Mouse (Mus musculus): Measurements from ENCODE around the gene Pigs.

Gene Pigs

DNA sequence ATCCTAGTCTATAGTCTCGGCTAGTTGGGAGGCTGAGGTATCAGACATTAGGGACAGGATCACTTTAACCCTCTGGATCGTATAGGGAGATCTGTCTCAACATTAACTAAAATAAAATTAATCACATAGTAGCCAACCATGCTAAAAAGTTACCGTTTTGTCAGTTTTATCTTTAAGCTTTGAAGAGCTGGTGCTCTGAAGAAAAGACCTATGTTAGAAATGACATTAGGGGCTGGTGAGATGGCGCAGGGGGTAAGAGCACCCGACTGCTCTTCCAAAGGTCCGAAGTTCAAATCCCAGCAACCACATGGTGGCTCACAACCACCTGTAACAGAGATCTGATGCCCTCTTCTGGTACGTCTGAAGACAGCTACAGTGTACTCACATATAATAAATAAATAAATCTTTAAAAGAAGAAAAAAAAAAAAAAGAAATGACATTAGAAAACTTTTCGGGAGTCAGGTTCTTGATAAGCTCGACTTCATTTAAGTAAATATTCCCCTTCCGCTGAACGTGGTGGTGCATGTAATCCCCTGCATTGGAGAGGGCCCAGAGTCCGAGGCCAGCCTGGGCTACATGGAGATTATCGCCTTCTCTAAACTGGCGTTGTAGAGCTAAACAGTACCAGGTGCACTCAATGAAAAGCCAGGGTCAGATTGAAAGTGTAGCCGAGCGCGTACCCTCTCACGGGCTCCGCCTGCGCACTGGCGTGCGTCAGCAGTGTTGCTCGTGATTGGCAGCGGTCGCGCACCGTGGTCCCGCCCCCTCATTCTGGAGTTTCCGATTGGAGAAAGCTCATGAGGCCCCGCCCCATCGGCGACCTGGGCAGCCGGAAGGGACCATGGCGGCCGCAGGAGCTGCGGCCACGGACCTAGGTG lies at the start of gene Pigs:
Gene Pigs, plus strand, starts transcription at position 782 of the 878 bp plus-strand sequence.
- peak; percentile 98 for DNase-seq

DNA sequence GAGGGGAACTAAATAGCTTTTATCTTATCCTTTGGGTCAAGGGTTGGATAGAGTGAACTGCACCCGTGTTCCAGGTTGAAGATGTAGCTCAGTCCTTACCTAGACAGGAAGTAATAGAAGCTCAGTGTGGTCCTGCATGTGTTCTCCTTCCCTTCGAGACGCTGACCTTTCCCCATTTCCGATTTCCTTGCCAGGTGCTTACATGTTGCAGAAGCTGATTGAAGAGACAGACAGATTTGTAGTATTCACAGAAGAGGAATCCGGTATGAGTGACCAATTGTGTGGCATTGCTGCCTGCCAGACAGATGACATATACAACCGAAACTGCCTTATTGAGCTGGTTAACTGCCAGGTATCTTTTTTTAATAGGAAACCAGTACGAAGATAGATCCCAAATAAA lies 49.4 kb upstream of the Pigs start:
- no peak for DNase-seq

DNA sequence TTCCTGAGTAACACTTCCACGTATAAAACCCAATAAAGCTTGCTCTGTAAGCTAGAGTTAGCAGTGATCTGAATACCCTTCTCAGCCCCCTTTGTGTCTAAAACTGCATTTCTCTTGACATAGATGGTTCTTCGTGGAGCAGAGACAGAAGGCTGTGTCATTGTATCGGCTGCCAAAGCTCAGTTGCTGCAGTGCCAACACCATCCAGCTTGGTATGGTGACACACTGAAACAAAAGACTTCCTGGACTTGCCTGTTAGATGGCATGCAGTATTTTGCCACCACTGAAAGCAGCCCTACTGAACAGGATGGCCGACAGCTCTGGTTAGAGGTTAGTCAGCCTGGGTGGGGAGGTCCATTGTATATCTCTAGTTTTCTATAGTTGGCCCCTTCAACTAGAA lies 48.6 kb upstream of the Pigs start:
- no peak for DNase-seq

DNA sequence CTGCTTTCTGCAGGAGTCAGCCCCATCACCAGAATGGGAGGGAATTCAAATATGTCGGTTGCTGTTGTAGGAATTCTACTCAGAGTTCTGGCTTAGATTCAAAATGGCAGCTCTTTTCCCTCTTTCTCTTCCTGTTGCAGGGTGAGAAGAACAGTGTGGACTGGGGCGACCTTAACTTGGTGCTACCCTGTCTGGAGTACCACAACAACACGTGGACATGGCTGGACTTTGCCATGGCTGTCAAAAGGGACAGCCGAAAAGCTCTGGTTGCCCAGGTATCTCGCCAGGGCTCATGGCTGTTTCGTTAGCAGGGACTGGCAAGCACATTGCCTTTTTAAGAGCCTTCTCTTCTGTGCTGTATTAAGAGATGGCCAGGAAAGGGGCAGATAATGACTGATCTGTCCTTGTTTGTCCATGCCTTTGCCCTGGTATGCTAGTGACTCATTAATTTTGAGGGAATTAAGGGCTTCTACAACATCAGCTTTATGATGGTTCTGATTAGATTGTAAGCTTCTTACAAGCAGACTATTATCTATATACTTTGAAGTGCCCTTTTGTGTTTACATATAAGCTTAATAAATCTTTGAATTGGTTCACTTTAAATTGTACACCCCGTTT lies 39.0 kb upstream of the Pigs start:
- DNase-seq = no peak

DNA sequence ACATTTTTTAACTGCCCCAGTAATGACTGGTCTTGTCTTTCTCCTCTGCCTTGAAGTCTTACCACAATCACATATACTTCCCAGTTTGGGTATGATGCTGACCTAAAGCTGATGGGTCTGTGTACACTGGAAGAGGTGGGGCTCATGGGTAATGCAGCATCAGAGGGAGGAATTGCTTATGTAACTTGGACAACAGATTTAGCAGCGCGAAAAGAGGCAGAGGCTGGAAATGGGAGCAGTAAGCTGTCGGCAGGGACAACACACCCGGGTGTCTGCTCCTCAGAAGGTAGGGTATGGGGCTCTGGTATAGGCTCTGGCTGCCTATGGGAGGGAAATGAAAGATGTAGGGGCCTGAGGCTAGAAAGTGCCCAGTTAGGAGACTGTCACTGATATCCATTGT lies 37.6 kb upstream of the Pigs start, which contains the start of gene BC030499:
Gene BC030499, plus strand, starts transcription at position 188 of the 400 bp plus-strand sequence.
- no peak for DNase-seq

DNA sequence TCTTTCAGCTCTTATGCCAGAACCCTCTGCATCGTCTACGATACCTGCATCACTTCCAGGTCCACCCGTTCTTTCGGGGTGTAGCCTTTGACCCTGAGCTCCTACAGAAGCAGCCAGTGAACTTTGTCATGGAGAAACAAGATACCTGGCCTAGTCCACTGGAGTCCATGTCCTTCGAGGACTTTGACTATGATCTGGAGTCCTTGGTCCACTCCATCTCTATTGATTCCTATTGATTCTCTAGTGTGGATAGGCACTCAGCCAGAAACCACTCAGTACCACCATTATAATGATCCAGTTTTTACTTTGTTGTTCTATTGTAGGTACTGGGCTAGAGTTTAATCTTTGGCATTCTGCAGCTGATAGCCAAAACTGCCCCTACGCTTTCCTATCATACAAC lies 33.6 kb upstream of the Pigs start:
- no peak for DNase-seq

DNA sequence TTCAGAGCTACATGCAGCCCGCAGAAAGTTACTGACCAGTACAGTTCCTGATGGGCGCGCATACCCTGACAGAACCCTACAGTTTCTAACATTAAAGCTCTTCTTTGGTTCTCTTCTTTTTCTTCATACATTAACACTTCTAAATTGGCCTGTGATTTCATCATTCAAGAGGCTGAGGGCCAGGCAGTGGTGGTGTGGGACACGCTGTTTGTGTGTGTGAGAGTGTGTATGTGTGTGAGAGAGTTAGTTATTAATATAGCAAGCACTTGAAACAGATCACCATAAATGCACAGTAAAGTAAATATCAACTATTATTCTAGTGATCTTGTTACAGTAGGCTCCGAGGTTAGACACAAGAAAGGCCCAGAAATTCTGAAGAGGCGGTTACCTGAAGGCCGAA lies 27.3 kb upstream of the Pigs start:
- DNase-seq = no peak

DNA sequence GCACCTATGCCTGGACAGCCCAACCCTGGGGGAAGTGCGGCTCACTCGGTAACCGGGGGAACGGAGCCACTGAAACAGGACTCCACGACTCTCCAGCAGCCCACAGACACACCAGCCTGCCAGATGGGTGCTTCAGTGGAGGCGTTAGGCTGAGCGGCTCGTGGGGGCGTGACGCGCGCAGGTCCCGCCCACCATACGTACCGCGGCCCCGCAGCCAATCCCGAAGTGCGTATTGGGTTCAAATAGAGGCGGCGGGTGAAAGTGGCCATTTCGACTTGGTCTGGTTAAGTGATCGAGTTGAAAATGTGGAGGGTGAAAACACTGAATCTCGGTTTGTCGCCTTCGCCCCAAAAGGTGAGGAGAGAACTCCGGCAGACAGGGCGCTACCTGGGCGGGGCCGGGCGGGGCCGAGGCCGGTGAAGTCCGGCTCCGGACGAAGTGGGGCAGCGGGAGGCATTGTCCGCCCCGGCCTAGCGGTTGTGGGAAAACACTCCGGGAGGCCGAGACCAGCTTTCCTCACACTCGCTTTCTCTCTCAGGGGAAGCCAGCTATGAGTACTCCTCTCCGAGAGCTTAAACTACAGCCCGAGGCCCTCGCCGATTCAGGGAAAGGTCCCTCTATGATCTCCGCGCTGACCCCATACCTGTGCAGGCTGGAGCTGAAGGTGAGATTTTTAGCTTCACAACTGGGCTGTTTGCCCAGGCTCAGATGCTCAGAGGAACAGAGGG lies 26.7 kb upstream of the Pigs start, which contains the start of gene Spag5:
Gene Spag5, plus strand, starts transcription at position 173 of the 728 bp plus-strand sequence.
- DNase-seq = peak; percentile 93

DNA sequence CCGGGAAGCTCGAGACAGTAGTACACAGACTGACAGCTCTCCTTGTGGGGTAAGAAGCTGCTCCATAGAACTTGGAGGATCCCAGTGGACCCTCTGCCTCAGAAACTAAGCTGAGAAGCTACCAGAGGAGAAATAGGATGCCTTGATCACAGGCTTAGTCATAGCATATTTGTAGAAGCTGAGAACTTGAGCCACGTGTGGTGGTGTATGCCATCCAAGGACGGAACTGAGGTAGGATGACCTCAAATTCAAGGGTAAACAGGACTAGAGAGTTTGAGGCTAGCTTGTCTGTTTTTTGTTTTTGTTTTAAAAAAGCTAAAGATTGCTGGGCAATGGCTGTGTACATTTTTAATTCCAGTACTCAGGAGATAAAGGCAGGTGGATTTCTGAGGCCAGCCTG lies 22.9 kb upstream of the Pigs start:
- DNase-seq = no peak

DNA sequence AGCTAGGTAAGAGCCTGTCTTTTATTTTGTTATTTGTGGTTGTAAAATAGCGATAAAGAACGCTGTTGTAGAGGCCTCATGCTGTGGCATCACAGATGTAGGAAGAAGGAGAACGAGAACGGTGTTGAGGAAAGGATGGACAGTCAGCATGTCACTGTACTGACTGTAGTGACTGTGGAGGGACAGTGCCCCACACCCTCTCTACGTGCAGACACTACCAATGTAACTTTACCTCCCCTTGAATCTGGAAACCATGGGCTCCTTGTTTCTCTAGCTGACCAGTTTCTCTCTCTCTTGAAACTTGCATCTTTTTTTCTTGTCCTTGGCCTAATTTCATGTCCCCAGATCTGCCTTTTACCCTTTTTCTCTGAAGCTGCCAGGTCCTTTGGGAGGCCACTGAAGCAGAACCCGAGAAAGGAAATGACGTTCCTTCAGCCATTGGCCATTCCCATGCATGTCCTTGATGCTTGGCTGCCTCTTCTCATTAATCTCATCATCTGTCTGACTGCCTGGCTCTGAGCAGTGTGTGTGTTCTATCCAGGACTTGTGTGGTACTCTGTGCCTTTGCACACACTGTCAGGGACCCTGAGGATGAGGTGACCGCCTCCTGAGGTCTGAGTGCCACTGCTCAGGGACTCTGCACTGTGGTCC lies 17.2 kb upstream of the Pigs start:
- DNase-seq = no peak

DNA sequence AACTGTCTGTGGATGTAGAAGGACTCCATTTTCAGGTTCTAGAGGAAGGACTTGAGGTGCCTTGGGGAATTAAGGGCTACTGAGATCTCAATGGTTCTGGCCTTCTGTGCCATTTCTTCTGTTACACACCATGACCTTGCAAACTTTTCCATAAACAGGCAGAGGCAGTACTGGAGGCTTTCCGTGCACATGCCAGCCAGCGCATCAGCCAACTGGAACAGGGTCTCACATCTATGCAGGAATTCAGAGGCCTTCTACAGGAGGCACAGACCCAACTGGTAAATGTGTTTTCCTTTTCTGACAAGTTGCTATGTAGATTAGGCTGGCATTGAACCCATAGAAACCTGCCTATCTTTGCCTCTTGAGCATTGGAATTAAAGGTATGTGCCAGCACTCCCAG lies 14.6 kb upstream of the Pigs start:
- DNase-seq = no peak

DNA sequence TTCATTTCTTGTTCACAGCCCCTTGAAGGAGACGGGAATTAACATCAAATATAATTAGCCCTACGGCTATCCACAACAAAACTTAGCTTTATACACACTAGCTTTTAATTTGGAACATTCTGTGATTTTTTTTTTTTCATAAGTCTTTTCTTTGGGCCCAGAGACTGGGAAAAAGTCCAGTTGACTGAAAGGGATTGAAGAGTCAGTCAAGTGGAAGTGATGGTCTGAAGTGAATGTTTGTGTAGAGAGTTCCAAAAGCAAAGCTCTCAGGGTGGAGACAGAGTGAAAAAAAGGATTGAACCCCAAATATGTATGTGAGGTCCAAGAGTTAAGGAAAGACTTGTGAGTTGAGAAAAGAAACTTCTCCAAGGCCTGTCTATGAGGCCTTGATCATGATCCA lies 9.8 kb upstream of the Pigs start:
- no peak for DNase-seq

DNA sequence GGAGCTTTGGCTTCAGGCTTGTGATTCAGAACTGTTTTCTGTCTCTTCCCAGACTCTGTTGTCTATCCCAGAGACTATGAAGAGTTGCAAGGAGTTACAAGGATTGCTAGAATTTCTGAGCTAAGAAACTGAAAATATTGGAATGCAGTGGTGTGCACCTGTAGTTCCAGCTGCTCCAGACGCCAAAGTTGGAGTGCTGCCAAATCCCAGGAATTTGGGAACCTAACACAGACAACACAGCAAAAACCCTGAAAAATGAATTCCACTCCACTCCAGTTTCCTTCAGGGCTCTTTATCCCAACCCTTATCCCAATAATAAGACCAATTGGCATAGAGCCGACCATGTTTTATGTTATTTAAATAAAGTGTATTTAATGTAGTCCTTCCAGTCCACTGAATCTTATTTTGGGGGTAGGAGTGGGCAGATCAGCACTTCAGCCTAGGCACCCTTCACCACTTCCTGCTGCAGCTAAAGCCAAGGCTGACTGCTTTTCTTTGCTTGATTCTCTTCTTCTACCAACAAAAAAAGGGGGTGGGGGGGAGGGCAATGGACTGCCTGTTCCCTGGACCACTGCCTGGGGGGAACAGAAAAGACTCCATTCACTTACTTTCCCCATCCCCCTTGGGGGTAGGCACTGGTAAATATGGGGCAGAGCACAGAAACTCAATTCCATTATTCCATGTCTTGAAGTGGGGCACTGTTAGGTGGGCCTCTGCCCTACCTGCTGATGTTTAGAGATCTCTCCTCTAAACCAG lies 6.0 kb upstream of the Pigs start:
- DNase-seq = no peak

DNA sequence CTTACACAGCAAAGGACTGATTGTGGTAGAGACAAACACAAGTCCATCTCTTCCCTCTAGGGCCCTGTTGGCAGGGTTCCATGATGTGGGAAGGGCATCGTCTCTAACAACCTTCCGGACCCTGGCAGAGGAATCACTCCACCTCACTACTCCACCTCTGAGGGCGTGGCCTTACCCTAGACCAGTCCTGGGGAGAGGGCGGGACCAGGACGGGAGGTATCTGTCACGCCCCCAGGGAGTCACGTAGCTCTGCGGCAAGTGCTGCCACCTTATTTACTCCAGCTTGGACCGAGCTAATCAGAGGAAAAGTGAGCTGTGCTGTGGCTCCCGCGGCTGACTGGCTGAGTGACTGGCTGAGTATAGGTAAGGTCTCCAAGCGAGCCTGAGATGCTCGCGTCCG lies 5.4 kb upstream of the Pigs start, which contains the start of gene Aldoc:
Gene Aldoc, plus strand, starts transcription at position 109 of the 400 bp plus-strand sequence.
- DNase-seq = peak; percentile 91

DNA sequence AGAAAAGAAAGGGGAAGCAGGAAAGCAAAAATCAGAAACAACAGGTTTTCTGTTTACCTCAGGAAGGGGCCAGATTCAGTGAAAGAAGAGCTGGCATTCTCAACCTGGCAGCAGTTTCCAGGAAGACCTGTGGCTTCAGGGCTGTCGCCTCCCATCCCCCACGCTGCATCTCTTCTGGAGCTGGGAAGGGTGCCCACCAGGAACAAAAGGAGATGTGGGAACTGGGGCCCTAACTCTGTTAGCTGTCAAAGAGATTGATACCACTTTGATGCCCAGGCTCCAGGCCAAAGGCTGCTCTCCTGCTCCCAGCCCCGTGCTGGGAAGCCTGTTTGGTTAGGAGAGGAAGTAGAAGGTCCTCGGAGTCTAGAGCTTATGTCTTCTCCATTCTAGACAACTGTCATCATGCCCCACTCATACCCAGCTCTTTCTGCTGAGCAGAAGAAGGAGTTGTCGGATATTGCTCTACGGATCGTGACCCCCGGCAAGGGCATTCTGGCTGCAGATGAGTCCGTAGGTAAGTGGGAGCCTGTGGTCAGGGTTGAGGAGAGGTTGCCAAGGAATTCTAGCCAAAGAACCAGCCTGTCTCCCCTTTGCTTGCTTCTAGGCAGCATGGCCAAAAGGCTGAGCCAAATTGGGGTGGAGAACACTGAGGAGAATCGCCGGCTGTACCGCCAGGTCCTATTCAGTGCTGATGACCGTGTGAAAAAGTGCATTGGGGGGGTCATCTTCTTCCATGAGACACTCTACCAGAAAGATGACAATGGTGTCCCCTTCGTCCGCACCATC lies 4.0 kb upstream of the Pigs start:
- no peak for DNase-seq

DNA sequence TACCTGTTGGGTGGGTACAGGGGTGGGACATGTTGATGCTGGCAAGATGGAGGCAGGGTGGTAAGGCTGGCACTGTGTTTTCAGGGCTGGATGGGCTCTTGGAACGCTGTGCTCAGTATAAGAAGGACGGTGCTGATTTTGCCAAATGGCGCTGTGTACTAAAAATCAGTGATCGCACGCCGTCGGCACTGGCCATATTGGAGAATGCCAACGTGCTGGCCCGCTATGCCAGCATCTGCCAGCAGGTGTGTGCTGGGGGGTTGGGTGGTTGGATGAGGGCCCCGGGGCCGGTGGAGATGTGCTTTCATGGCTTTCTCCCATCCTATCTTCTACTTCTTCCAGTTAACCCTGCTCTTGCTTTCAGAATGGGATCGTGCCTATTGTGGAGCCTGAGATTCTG lies 3.2 kb upstream of the Pigs start:
- DNase-seq = no peak

DNA sequence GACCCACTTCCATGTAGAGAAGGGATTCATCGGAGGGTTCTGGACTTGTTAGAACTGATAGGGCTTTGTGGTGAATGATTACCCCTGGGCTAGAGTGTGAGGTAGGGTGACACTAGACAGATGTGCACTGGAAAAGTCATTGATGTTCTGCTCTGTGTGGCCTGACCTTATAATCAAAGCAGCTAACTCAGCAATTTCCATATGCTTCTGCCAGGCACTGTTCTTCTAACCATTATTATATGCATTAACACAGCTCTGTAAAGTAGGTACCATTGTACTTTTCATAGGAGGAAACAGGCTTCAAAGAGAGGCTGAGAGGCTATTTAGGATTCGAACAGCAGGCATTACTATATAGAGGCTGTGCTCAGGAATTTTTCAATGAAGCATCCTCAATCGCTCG lies 1.0 kb upstream of the Pigs start:
- no peak for DNase-seq

DNA sequence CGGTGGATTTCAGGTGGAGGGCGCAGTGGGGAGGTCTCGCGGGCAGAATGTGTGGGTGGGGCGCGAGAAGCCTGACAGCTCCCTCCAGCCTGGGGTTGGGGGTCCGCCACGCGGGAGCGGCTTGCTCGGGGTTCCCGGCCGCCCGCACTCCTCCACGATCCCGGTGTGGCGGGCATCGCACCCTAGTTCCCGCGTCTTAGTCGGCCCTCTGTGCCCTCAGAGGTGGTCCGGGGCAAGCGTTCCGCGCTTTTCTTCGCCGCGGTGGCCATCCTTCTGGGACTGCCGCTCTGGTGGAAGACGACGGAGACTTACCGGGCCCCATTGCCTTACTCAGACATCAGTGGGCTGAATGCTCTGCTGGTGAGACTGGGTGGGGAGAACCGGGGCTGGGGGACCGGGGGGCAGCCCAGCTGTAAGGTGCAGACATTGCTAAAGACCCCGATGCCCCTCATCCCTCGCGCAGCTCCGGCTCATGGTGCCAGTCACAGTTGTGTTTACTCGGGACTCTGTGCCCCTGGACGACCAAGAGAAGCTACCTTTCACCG lies 369 bp downstream of the Pigs start:
- DNase-seq = no peak

DNA sequence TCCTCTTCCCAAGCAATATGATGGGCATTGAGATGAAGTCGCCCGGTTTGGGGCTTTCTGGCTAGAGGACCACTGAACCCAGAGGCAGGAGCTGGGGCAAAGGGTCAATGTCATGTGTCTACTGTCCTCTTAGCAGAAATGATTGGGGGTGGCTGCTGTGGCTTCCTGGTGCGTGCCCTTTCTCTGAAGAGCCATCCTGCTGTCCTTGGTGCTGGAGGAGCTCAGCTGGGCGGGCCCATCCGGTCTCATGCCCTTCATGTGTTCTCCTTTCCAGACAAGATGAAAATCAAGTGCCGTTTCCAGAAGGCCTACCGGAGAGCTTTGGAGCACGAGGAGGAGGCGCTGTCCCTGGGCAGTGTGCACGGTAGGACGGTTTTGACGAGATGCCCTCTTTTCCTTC lies 4.5 kb downstream of the Pigs start:
- DNase-seq = no peak

DNA sequence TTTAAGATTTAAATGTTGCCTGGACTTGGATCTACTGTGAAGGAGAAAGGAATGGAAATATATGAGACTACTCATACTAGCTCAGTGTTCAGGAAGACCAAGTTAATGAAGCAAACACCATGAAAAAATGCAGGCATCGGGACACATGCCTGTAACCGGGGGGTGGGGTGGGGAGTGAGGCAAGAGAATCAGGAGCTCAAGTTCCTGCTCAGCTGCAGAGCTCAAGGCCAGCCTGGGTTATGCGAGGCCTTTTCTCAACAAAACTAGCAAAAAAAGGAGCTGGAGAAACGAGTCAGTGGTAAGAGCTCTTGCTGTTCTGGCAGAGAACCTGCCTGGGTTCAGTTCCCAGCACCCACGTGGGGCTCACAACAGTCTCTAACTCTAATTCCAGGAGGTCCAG lies 5.8 kb downstream of the Pigs start:
- DNase-seq = no peak

DNA sequence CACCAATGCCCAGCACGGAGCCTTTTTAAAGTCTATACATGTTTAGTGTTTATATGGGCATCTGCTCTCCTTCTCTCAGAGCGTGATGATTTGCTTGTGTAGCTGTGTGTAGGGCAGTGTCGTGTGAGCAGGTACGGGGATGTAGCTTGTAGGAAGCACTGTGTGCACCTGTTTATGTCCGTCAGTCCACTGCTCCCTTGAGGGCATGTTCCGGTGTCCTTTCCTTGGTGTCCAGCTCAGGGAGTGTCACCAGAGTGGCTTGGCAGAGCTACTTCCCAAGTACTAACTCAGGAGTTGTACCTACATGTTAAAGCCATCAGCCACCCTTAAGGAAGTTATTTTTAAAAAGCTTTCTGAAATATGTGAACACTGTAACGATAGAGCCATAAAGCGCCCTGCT lies 8.8 kb downstream of the Pigs start:
- no peak for DNase-seq

Data from liver (tissue).